Mouse (Mus musculus) macrophage (primary cell): ENCODE data around the gene Cacng4. TPM values are rescaled to one million over a fixed set of nuclear protein-coding genes. Genes with fewer than 3 reads are reported as not detected.

ENCODE experiments used
- H3K27ac ChIP-seq: fragments of 350-480 bp; formaldehyde crosslinking; 2 replicates; pipeline ENCODE4 v1.9.0; 2021
- H3K36me3 ChIP-seq: fragments of 350-480 bp; formaldehyde crosslinking; 2 replicates; pipeline ENCODE4 v1.9.0; 2021; ENCODE audit errors: inconsistent target
- H3K4me3 ChIP-seq: fragments of 350-480 bp; formaldehyde crosslinking; 2 replicates; pipeline ENCODE4 v1.9.0; 2021; ENCODE audit errors: inconsistent target
- H3K79me2 ChIP-seq: fragments of 350-480 bp; formaldehyde crosslinking; 2 replicates; pipeline ENCODE4 v1.9.0; 2021; ENCODE audit errors: inconsistent target
- WGBS: methylation state at CpG from one replicate; pipeline ENCODE4 v1.1.7; 2026; ENCODE audit warnings: inconsistent platforms; ENCODE audit not compliant: missing documents; 5-methylcytosine and 5-hydroxymethylcytosine counted together
- polyA plus RNA-seq: library from polyadenylated mRNA; stranded (reverse); fragments of 250-400 nt; gene quantifications from 3 replicates; pipeline ENCODE4 v1.2.4, GENCODE M21; 2018; ENCODE audit warnings: inconsistent platforms
- total RNA-seq, 78 experiments: library from RNA; depleted of rRNA; stranded (reverse); fragments of 250-400 nt; gene quantifications; 1 replicate in 9 of 78; 2 replicates in 24 of 78; 3 replicates in 43 of 78; 4 replicates in 2 of 78; pipeline ENCODE4 v1.2.4; 2018; ENCODE audit warnings: inconsistent platforms in 56 of 78

The Cacng4 gene
- not detected for total RNA-seq (2018; cell fraction: chromatin; rRNA removed)
- not detected for total RNA-seq (2018; cell fraction: cytosol; rRNA removed)
- under 1 TPM in 1 of 26 experiments, not detected in 25; 0.20 TPM for total RNA-seq (2018; cell fraction: nucleus; rRNA removed)
- not detected in 3 replicates for polyA plus RNA-seq

- WGBS: 9% methylated on average over 13 of the region's 73 CpGs
- Histone ChIP-seq H3K36me3 (no peaks in the 10 kb centered on the region), H3K79me2 (no peaks in the 10 kb centered on the region), H3K4me3 (no peak within 1 kb of the TSS), H3K27ac (no peak within 1 kb of the TSS)
These were observed at the start of gene Cacng4 for GRCm38 (mm10) chr11:107794547-107795269. Gene Cacng4, minus strand, starts transcription at chr11:107794557.

- Histone ChIP-seq H3K79me2 (no peaks in the 10 kb centered on the region), H3K36me3 (no peaks in the 10 kb centered on the region), H3K4me3 (no peak overlapping the region), H3K27ac (no peak overlapping the region)
- WGBS: 61% methylated on average over 7 of the region's 7 CpGs
These were observed 39.1 kb upstream of the Cacng4 start for GRCm38 (mm10) chr11:107833351-107834040.

- H3K79me2 ChIP-seq: no peaks in the 10 kb centered on the region
- H3K27ac ChIP-seq: no peak overlapping the region
- H3K4me3 ChIP-seq: no peak overlapping the region
- H3K36me3 ChIP-seq: no peaks in the 10 kb centered on the region
- 53% methylated on average over 3 of the region's 5 CpGs for WGBS
These were observed 22.8 kb upstream of the Cacng4 start for GRCm38 (mm10) chr11:107817196-107817595.

GRCm38 (mm10) chr11:107812941-107813648 lies 18.7 kb upstream of the Cacng4 start:
- WGBS: 34% methylated on average over 21 of the region's 21 CpGs
- Histone ChIP-seq H3K27ac (no peak overlapping the region), H3K4me3 (no peak overlapping the region), H3K36me3 (no peaks in the 10 kb centered on the region), H3K79me2 (no peaks in the 10 kb centered on the region)

GRCm38 (mm10) chr11:107812429-107812828 lies 18.1 kb upstream of the Cacng4 start:
- Histone ChIP-seq H3K4me3 (no peak overlapping the region), H3K27ac (no peak overlapping the region), H3K79me2 (no peaks in the 10 kb centered on the region), H3K36me3 (no peaks in the 10 kb centered on the region)
- WGBS: 36% methylated on average over 4 of the region's 4 CpGs

- no peaks in the 10 kb centered on the region for H3K79me2 ChIP-seq
- H3K27ac ChIP-seq: no peak overlapping the region
- H3K4me3 ChIP-seq: no peak overlapping the region
- 78% methylated on average over 8 of the region's 8 CpGs for WGBS
- no peaks in the 10 kb centered on the region for H3K36me3 ChIP-seq
These were observed 14.2 kb upstream of the Cacng4 start for GRCm38 (mm10) chr11:107808508-107808907.

- 73% methylated on average over 1 of the region's 1 CpGs for WGBS
- H3K79me2 ChIP-seq: no peaks in the 10 kb centered on the region
- no peaks in the 10 kb centered on the region for H3K36me3 ChIP-seq
- H3K27ac ChIP-seq: no peak overlapping the region
- H3K4me3 ChIP-seq: no peak overlapping the region
These were observed 11.7 kb upstream of the Cacng4 start for GRCm38 (mm10) chr11:107806058-107806457.

GRCm38 (mm10) chr11:107801946-107802345 lies 7.6 kb upstream of the Cacng4 start:
- 81% methylated on average over 3 of the region's 3 CpGs for WGBS
- no peak overlapping the region for H3K4me3 ChIP-seq
- no peak overlapping the region for H3K27ac ChIP-seq
- H3K79me2 ChIP-seq: no peaks in the 10 kb centered on the region
- no peaks in the 10 kb centered on the region for H3K36me3 ChIP-seq

- Histone ChIP-seq H3K4me3 (no peak overlapping the region), H3K27ac (no peak overlapping the region), H3K36me3 (no peaks in the 10 kb centered on the region), H3K79me2 (no peaks in the 10 kb centered on the region)
- 27% methylated on average over 9 of the region's 9 CpGs for WGBS
These were observed 5.0 kb upstream of the Cacng4 start for GRCm38 (mm10) chr11:107799331-107799730.

GRCm38 (mm10) chr11:107796346-107796745 lies 2.0 kb upstream of the Cacng4 start:
- WGBS: 25% methylated on average over 7 of the region's 7 CpGs
- no peaks in the 10 kb centered on the region for H3K36me3 ChIP-seq
- H3K79me2 ChIP-seq: no peaks in the 10 kb centered on the region
- no peak overlapping the region for H3K4me3 ChIP-seq
- no peak overlapping the region for H3K27ac ChIP-seq

GRCm38 (mm10) chr11:107795384-107796035 lies 1.2 kb upstream of the Cacng4 start:
- H3K79me2 ChIP-seq: no peaks in the 10 kb centered on the region
- H3K36me3 ChIP-seq: no peaks in the 10 kb centered on the region
- WGBS: 11% methylated on average over 9 of the region's 9 CpGs
- H3K4me3 ChIP-seq: no peak overlapping the region
- H3K27ac ChIP-seq: no peak overlapping the region

- Histone ChIP-seq H3K79me2 (no peaks in the 10 kb centered on the region), H3K4me3 (no peak overlapping the region), H3K27ac (no peak overlapping the region), H3K36me3 (no peaks in the 10 kb centered on the region)
- 2% methylated on average over 38 of the region's 41 CpGs for WGBS
These were observed 259 bp downstream of the Cacng4 start for GRCm38 (mm10) chr11:107794103-107794493.

GRCm38 (mm10) chr11:107793200-107794102 lies 906 bp downstream of the Cacng4 start:
- WGBS: 3% methylated on average over 64 of the region's 64 CpGs
- Histone ChIP-seq H3K4me3 (no peak overlapping the region), H3K27ac (no peak overlapping the region), H3K79me2 (no peaks in the 10 kb centered on the region), H3K36me3 (no peaks in the 10 kb centered on the region)
